Mouse (Mus musculus): ENCODE results near the gene Stag1. TPM values are rescaled to one million over a fixed set of nuclear protein-coding genes. Genes with fewer than 3 reads are reported as not detected.
"Not testable (repeated sequence)": the region's sequence is repeated elsewhere in the genome, so short reads cannot be mapped to it uniquely, and the experiment has no call there.

Stag1 gene
- polyA plus RNA-seq, 1 experiment from 2014 or later = 23.9 TPM

DNA sequence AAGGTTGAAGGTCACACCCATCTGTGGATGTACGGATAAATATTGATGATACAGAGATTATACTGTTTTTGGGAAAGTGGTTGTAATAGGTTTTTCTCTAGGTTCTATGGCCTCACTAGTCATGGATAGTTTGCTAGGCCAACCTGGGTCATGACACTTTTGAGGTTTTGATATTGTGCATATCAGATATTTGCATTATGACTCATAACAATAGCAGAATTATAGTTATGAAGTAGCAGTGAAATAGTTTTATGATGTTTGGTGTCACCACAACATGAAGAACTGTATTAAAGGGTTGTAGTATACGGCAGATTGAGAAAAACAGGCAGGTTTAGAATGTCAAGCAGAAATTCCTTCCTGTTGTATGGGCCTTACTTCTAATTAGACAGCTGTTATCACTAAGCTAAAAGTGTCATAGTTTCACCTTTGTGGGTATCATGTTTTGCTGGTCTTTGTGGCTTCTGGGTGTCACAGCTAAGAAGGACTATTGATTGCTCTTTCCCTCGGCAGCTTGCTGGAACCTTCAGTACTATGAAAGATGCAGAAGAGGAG is 92.2 kb downstream of the Stag1 start:
- Histone ChIP-seq H3K9me3 (replicated peaks; ENCODE audit: control insufficient read depth, low read length) (no peaks in the 10 kb centered on the region), H3K4me3 (ENCODE audit: low read length) (no peak overlapping the region), H3K27ac (ENCODE audit: low read length) (no peak overlapping the region), H3K4me1 (ENCODE audit: control insufficient read depth, insufficient read depth, low read length) (0 out of 2 replicates have a peak, but pooled peaks cover 2% of the 10 kb centered on the region), H3K27me3 (ENCODE audit: control insufficient read depth, insufficient read depth, low read length) (no peaks in the 10 kb centered on the region), H3K36me3 (ENCODE audit: control insufficient read depth, insufficient read depth) (no peaks in the 10 kb centered on the region), H3K4me2 (ENCODE audit: low read depth, low read length) (no peak overlapping the region), H3K9ac (ENCODE audit: low read length) (no peak overlapping the region)
- 86% methylated on average over 3 of the region's 3 CpGs for WGBS
- ATAC-seq (replicated peaks; ENCODE audit: extremely low read depth, insufficient read depth, low FRiP score) = no peak

DNA sequence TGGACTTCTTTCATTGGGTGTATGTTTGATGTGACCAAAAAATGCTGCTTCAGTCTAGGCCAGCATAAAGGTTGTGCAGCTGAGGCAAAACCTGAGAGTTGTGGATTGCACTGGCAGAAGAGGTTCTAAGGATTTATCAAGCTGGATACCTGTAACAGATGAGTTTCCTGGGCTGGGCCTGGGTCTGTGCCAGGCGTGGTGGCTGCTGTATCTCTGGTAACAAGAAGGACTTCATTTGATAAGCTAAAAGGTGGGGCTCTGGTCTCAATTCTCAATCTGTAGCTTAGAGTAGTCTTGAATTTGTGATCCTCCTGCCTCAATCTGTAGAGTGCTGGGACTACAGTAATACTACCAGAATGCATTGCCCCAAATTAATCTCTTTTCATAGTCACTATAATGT is 94.6 kb downstream of the Stag1 start:
- Histone ChIP-seq H3K9ac (ENCODE audit: low read length) (no peak overlapping the region), H3K27me3 (ENCODE audit: control insufficient read depth, insufficient read depth, low read length) (no peaks in the 10 kb centered on the region), H3K4me2 (ENCODE audit: low read depth, low read length) (no peak overlapping the region), H3K36me3 (ENCODE audit: control insufficient read depth, insufficient read depth) (no peaks in the 10 kb centered on the region), H3K4me3 (ENCODE audit: low read length) (no peak overlapping the region), H3K27ac (ENCODE audit: low read length) (no peak overlapping the region), H3K9me3 (replicated peaks; ENCODE audit: control insufficient read depth, low read length) (no peaks in the 10 kb centered on the region), H3K4me1 (ENCODE audit: control insufficient read depth, insufficient read depth, low read length) (peaks cover 3% of the 10 kb centered on the region)
- 52% methylated on average over 1 of the region's 1 CpGs for WGBS
- no peak for ATAC-seq (replicated peaks; ENCODE audit: extremely low read depth, insufficient read depth, low FRiP score)

DNA sequence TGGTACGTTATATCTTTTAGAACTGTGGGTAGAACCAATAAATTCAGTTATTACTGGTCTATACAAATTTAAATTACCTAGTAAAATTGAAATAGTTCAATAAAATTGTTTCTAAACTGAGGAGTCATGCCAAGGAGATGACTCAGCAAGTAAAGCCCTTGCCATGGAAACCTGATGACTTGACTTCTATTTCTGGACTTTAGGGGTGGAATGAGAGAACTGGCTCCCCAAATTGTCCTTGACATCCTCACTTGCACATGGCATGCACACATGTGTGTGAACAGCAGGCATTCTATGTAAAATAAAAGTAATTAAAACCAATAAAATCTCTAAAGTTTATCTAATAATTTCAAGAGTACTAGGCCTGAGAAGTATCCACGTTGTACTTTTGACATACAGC is 98.9 kb downstream of the Stag1 start:
- no peak overlapping the region for H3K9ac ChIP-seq (ENCODE audit: low read length)
- no peak overlapping the region for H3K27ac ChIP-seq (ENCODE audit: low read length)

DNA sequence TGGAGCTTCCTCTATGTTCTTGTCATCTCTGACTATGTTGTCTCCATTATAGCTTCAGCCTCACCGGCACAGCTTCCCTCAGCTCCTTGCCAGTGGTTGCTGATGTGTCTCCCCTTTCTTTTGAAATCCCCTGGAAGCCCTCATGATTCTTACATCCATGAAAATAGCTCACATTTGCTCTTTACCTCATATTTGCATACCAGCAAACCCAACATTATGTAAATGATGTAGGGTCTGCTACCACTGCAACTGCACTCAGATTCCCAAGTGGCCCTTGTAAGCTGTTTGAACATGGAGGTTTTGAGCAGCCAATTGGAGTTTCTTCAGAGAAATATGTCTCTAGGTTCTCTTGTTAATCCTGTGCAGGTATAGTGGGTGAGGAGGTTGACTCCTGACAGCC is 110.0 kb downstream of the Stag1 start:
- no peak overlapping the region for H3K4me3 ChIP-seq (ENCODE audit: low read length)
- ATAC-seq (replicated peaks; ENCODE audit: extremely low read depth, insufficient read depth, low FRiP score) = no peak
- no peaks in the 10 kb centered on the region for H3K36me3 ChIP-seq (ENCODE audit: control insufficient read depth, insufficient read depth)
- 92% methylated on average over 1 of the region's 1 CpGs for WGBS
- no peaks in the 10 kb centered on the region for H3K27me3 ChIP-seq (ENCODE audit: control insufficient read depth, insufficient read depth, low read length)
- no peaks in the 10 kb centered on the region for H3K4me1 ChIP-seq (ENCODE audit: control insufficient read depth, insufficient read depth, low read length)
- H3K27ac ChIP-seq (ENCODE audit: low read length) = no peak overlapping the region
- no peak overlapping the region for H3K4me2 ChIP-seq (ENCODE audit: low read depth, low read length)
- no peaks in the 10 kb centered on the region for H3K9me3 ChIP-seq (replicated peaks; ENCODE audit: control insufficient read depth, low read length)
- H3K9ac ChIP-seq (ENCODE audit: low read length) = no peak overlapping the region

More for the DNA sequence above, 98.9 kb downstream of the Stag1 start:
- WGBS = 69% methylated on average over 2 of the region's 2 CpGs
- Histone ChIP-seq H3K4me2 (ENCODE audit: low read depth, low read length) (no peak overlapping the region), H3K4me3 (ENCODE audit: low read length) (no peak overlapping the region), H3K27me3 (ENCODE audit: control insufficient read depth, insufficient read depth, low read length) (no peaks in the 10 kb centered on the region), H3K9me3 (replicated peaks; ENCODE audit: control insufficient read depth, low read length) (no peaks in the 10 kb centered on the region), H3K36me3 (ENCODE audit: control insufficient read depth, insufficient read depth) (no peaks in the 10 kb centered on the region), H3K4me1 (ENCODE audit: control insufficient read depth, insufficient read depth, low read length) (peaks cover 3% of the 10 kb centered on the region)
- no peak for ATAC-seq (replicated peaks; ENCODE audit: extremely low read depth, insufficient read depth, low FRiP score)

DNA sequence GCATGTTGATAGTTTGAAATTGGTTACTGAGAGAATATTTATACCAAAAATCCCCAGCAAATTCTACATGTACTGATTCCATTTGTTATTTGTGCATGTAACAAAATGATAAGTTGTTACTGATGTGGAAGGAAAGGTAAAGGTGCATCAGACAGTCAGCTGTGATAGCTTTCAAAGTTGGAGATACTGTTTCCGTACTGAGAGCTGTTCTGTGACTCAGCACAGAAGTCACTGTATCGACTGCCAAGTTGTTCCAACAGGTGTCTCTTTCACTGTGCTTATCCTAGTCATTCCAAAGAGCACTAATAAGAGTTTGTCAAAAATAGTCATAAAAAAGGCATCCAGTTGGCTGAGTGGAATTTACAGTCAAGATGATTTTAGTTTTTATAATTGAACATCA is 114.1 kb downstream of the Stag1 start:
- 40% methylated on average over 2 of the region's 2 CpGs for WGBS
- no peaks in the 10 kb centered on the region for H3K27me3 ChIP-seq (ENCODE audit: control insufficient read depth, insufficient read depth, low read length)
- no peaks in the 10 kb centered on the region for H3K9me3 ChIP-seq (replicated peaks; ENCODE audit: control insufficient read depth, low read length)
- no peak overlapping the region for H3K4me2 ChIP-seq (ENCODE audit: low read depth, low read length)
- H3K4me1 ChIP-seq (ENCODE audit: control insufficient read depth, insufficient read depth, low read length) = no peaks in the 10 kb centered on the region
- no peak overlapping the region for H3K9ac ChIP-seq (ENCODE audit: low read length)
- H3K4me3 ChIP-seq (ENCODE audit: low read length) = no peak overlapping the region
- ATAC-seq (replicated peaks; ENCODE audit: extremely low read depth, insufficient read depth, low FRiP score) = no peak
- no peaks in the 10 kb centered on the region for H3K36me3 ChIP-seq (ENCODE audit: control insufficient read depth, insufficient read depth)
- no peak overlapping the region for H3K27ac ChIP-seq (ENCODE audit: low read length)

DNA sequence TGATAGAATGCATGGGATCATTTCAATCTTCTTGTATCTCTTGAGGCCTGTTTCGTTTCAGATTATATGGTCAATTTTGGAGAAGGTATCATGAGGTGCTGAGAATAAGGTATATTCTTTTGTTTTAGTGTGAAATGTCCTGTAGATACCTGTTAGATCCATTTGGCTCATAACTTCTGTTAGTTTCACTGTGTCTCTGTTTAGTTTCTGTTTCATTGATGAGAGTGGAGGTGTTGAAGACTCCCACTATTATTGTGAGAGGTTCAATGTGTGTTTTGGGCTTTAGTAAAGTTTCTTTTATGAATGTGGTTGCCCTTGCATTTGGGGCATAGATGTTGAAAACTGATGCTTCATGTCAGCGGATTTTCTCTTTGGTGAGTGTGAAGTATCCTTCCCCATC is 127.2 kb downstream of the Stag1 start:
- H3K27me3 ChIP-seq (ENCODE audit: control insufficient read depth, insufficient read depth, low read length); H3K4me3 ChIP-seq (ENCODE audit: low read length); H3K27ac ChIP-seq (ENCODE audit: low read length); H3K4me2 ChIP-seq (ENCODE audit: low read depth, low read length); H3K4me1 ChIP-seq (ENCODE audit: control insufficient read depth, insufficient read depth, low read length); H3K9me3 ChIP-seq (replicated peaks; ENCODE audit: control insufficient read depth, low read length); ATAC-seq (replicated peaks; ENCODE audit: extremely low read depth, insufficient read depth, low FRiP score); H3K36me3 ChIP-seq (ENCODE audit: control insufficient read depth, insufficient read depth); H3K9ac ChIP-seq (ENCODE audit: low read length): not testable (repeated sequence)
- WGBS = 93% methylated on average over 2 of the region's 2 CpGs

DNA sequence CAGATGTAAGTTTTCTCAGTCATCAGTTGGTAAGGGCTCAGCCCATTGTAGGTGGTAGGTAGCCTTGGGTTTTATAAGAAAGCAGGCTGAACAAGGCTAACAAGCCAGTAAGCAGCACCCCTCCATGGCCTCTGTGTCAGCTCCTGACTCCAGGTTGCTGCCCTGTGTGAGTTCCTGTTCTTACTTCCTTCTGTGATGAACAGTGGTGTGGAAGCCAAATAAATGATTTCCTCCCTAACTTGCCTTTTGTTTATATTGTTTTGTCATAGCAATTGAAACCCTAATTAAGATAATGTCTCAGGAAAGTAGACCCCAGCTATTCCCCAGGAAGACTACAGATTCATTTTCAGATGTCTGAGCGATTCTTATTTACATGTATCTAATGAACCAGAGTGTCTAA is 134.2 kb downstream of the Stag1 start:
- Histone ChIP-seq H3K36me3 (ENCODE audit: control insufficient read depth, insufficient read depth) (no peaks in the 10 kb centered on the region), H3K27ac (ENCODE audit: low read length) (no peak overlapping the region), H3K4me3 (ENCODE audit: low read length) (no peak overlapping the region), H3K4me2 (ENCODE audit: low read depth, low read length) (no peak overlapping the region), H3K9ac (ENCODE audit: low read length) (no peak overlapping the region), H3K4me1 (ENCODE audit: control insufficient read depth, insufficient read depth, low read length) (peaks cover 2% of the 10 kb centered on the region; the same call in 1 of the 2 replicates), H3K9me3 (replicated peaks; ENCODE audit: control insufficient read depth, low read length) (no peaks in the 10 kb centered on the region), H3K27me3 (ENCODE audit: control insufficient read depth, insufficient read depth, low read length) (no peaks in the 10 kb centered on the region)
- 93% methylated on average over 1 of the region's 1 CpGs for WGBS
- no peak for ATAC-seq (replicated peaks; ENCODE audit: extremely low read depth, insufficient read depth, low FRiP score)

DNA sequence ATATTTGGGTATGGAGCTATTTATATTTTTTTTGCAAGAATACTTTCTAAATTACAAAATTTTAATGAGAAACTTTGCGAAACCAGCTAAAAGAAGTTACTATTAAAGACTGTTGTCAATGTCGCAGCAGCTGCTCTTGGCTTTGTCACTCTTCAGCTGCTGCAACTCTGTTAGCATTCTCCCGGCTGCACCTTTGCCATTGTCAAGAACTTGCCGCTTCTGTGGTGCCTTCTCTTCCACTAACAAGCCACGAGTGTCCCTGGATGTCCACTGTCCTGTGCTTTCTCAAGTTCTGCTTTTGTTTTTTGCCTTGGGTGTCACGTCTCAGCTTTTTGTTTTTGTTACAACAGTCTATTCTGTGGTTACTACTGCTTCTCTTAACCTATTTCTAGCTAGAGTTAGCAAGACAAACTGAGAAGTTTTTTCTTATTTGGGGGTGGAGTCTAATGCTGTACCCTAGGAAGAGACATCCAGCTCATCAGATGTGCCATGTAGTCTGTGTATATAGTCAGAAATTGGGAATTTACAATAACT is 136.4 kb downstream of the Stag1 start:
- H3K27me3 ChIP-seq (ENCODE audit: control insufficient read depth, insufficient read depth, low read length) = no peaks in the 10 kb centered on the region
- 73% methylated on average over 6 of the region's 6 CpGs for WGBS
- no peak for ATAC-seq (replicated peaks; ENCODE audit: extremely low read depth, insufficient read depth, low FRiP score)
- 0 out of 2 replicates have a peak, but pooled peaks cover 3% of the 10 kb centered on the region for H3K36me3 ChIP-seq (ENCODE audit: control insufficient read depth, insufficient read depth)
- no peak overlapping the region for H3K27ac ChIP-seq (ENCODE audit: low read length)
- no peaks in the 10 kb centered on the region for H3K9me3 ChIP-seq (replicated peaks; ENCODE audit: control insufficient read depth, low read length)
- H3K4me3 ChIP-seq (ENCODE audit: low read length) = no peak overlapping the region
- H3K9ac ChIP-seq (ENCODE audit: low read length) = no peak overlapping the region
- H3K4me2 ChIP-seq (ENCODE audit: low read depth, low read length) = no peak overlapping the region
- H3K4me1 ChIP-seq (ENCODE audit: control insufficient read depth, insufficient read depth, low read length) = peaks cover 2% of the 10 kb centered on the region; the same call in 1 of the 2 replicates

DNA sequence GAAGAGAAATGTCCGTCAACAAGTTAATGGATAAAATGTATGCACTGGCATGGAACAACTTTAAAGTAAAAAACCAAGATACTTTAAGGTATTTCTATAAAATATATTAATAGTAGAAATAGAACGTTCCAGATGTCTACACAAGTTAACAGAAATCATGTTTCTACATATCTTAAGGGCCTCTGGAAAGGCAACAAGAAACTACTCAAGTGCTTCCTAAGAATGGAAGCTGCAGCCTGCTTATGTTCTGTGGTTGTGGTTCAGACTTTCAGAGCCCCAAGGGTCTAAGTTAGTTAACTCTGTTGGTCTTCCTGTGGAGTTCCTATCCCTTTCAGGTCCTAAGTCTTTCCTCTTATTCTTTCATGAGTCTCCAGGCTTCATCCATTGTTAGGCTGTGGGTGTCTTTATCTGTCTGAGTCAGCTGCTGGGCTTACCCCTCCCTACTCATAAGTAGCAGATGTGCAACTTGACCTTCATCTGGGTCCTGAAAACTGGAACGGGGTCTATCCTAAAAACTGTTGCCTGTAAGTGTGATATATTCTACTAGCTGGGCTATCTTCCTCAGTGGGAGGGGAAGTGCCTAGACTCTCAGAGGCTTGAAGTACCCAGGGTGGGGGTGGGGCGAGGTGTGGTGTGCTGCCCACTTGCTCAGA is 138.5 kb downstream of the Stag1 start:
- no peak overlapping the region for H3K9ac ChIP-seq (ENCODE audit: low read length)
- 62% methylated on average over 4 of the region's 4 CpGs for WGBS
- no peak overlapping the region for H3K4me3 ChIP-seq (ENCODE audit: low read length)
- H3K27ac ChIP-seq (ENCODE audit: low read length) = no peak overlapping the region
- H3K27me3 ChIP-seq (ENCODE audit: control insufficient read depth, insufficient read depth, low read length) = no peaks in the 10 kb centered on the region
- no peak overlapping the region for H3K4me2 ChIP-seq (ENCODE audit: low read depth, low read length)
- H3K4me1 ChIP-seq (ENCODE audit: control insufficient read depth, insufficient read depth, low read length) = peaks cover 2% of the 10 kb centered on the region; the same call in 1 of the 2 replicates
- no peaks in the 10 kb centered on the region for H3K9me3 ChIP-seq (replicated peaks; ENCODE audit: control insufficient read depth, low read length)
- no peak for ATAC-seq (replicated peaks; ENCODE audit: extremely low read depth, insufficient read depth, low FRiP score)
- 0 out of 2 replicates have a peak, but pooled peaks cover 3% of the 10 kb centered on the region for H3K36me3 ChIP-seq (ENCODE audit: control insufficient read depth, insufficient read depth)

Measured in heart, embryonic 16.5 days (tissue).